Mouse (Mus musculus) stomach, embryonic 14.5 days (tissue): ENCODE measurements around the gene Ermap. TPM values are rescaled to one million over a fixed set of nuclear protein-coding genes. Genes with fewer than 3 reads are reported as not detected.

Source experiments
- ATAC-seq: fragments of 200-750 bp; cut with Nextera tagmentation; 2 replicates; pipeline ENCODE4 v1.8.0; 2017; ENCODE audit warnings: low read depth, moderate TSS enrichment; ENCODE audit not compliant: insufficient number of reproducible peaks, insufficient read depth, low FRiP score
- H3K27ac ChIP-seq: fragments of 300-500 bp; sonication (generic); 2 replicates; pipeline ENCODE4 v1.5.1; 2014; ENCODE audit warnings: mild to moderate bottlenecking, low read length, moderate library complexity, mixed read lengths
- H3K27me3 ChIP-seq: fragments of 300-500 bp; sonication (generic); 2 replicates; pipeline ENCODE4 v1.6.1; 2014; ENCODE audit warnings: low read length, control low read depth, mixed read lengths; ENCODE audit not compliant: control insufficient read depth, insufficient read depth
- H3K36me3 ChIP-seq: fragments of 300-500 bp; sonication (generic); 2 replicates; pipeline ENCODE4 v1.6.1; 2014; ENCODE audit warnings: mild to moderate bottlenecking, control low read depth, low read length, moderate library complexity, mixed read lengths; ENCODE audit not compliant: control insufficient read depth, insufficient read depth
- H3K4me1 ChIP-seq: fragments of 300-500 bp; sonication (generic); 2 replicates; pipeline ENCODE4 v1.6.1; 2014; ENCODE audit warnings: low read length, control low read depth, mixed read lengths; ENCODE audit not compliant: control insufficient read depth, insufficient read depth
- H3K4me2 ChIP-seq: fragments of 300-500 bp; sonication (generic); replicated peaks from 2 replicates; pipeline ENCODE4 v1.6.1; 2014; ENCODE audit warnings: low read depth, low read length, control low read depth
- H3K4me3 ChIP-seq: fragments of 300-500 bp; sonication (generic); 2 replicates; pipeline ENCODE4 v1.5.1; 2014; ENCODE audit warnings: low read depth, low read length, control low read depth
- H3K9ac ChIP-seq: fragments of 300-500 bp; sonication (generic); replicated peaks from 2 replicates; pipeline ENCODE4 v1.6.1; 2014; ENCODE audit warnings: low read depth, mild to moderate bottlenecking, control low read depth, low read length, moderate library complexity, mixed read lengths
- H3K9me3 ChIP-seq: fragments of 300-500 bp; sonication (generic); 2 replicates; pipeline ENCODE4 v1.6.1; 2016; ENCODE audit warnings: low read depth, low read length, control low read depth; ENCODE audit not compliant: control insufficient read depth
- WGBS: fragments of 180-500 bp; shearing (Covaris S2); extraction: QIAGEN DNeasy Blood & Tissue Kit; methylation state at CpG from one replicate; pipeline ENCODE4 v1.1.7; 2014; 5-methylcytosine and 5-hydroxymethylcytosine counted together
- polyA plus RNA-seq: library from polyadenylated mRNA; unstranded; fragments of >200 nt; fragmentation: Nextera tagmentation; extraction: Ambion mirVana; gene quantifications from 2 replicates; pipeline ENCODE4 v1.2.1, GENCODE M21; 2014

The Ermap gene
- polyA plus RNA-seq, 1 experiment from 2014 or later: 1.5 TPM

- Histone ChIP-seq H3K27ac (no peak overlapping the region), H3K4me1 (no peaks in the 10 kb centered on the region), H3K4me3 (no peak overlapping the region), H3K9ac (no peak overlapping the region), H3K9me3 (no peaks in the 10 kb centered on the region), H3K4me2 (no peak overlapping the region), H3K36me3 (peaks cover 43% of the 10 kb centered on the region), H3K27me3 (no peaks in the 10 kb centered on the region)
- 97% methylated on average over 3 of the region's 3 CpGs for WGBS
- no peak for ATAC-seq
These were observed 34.7 kb upstream of the Ermap start for GRCm38 (mm10) chr4:119224534-119224933.

GRCm38 (mm10) chr4:119223696-119224095, 33.9 kb upstream of the Ermap start:
- ATAC-seq: no peak

GRCm38 (mm10) chr4:119218169-119218568, 28.4 kb upstream of the Ermap start, which contains the start of gene Tmem269:
TSS of gene Tmem269 (minus strand) at chr4:119218217.
- Histone ChIP-seq H3K4me2 (no peak within 1 kb of the TSS), H3K9me3 (no peaks in the 10 kb centered on the region), H3K9ac (no peak within 1 kb of the TSS), H3K27ac (no peak within 1 kb of the TSS), H3K4me3 (no peak within 1 kb of the TSS), H3K4me1 (no peaks in the 10 kb centered on the region), H3K27me3 (no peaks in the 10 kb centered on the region), H3K36me3 (no peaks in the 10 kb centered on the region)
- peak; percentile 35; the same call in 1 of the 2 replicates for ATAC-seq
- WGBS: 14% methylated on average over 11 of the region's 11 CpGs

More at GRCm38 (mm10) chr4:119223696-119224095, 33.9 kb upstream of the Ermap start:
- H3K9me3 ChIP-seq: no peaks in the 10 kb centered on the region
- no peak overlapping the region for H3K27ac ChIP-seq
- no peak overlapping the region for H3K4me2 ChIP-seq
- 100% methylated on average over 1 of the region's 1 CpGs for WGBS
- no peak overlapping the region for H3K4me3 ChIP-seq
- no peaks in the 10 kb centered on the region for H3K4me1 ChIP-seq
- H3K36me3 ChIP-seq: peaks cover 43% of the 10 kb centered on the region
- H3K27me3 ChIP-seq: no peaks in the 10 kb centered on the region
- H3K9ac ChIP-seq: no peak overlapping the region

GRCm38 (mm10) chr4:119216667-119217066, 26.9 kb upstream of the Ermap start:
- Histone ChIP-seq H3K9ac (no peak overlapping the region), H3K36me3 (no peaks in the 10 kb centered on the region), H3K9me3 (no peaks in the 10 kb centered on the region), H3K4me3 (no peak overlapping the region), H3K27ac (no peak overlapping the region), H3K4me1 (no peaks in the 10 kb centered on the region), H3K27me3 (no peaks in the 10 kb centered on the region), H3K4me2 (no peak overlapping the region)
- ATAC-seq: no peak
- 65% methylated on average over 8 of the region's 8 CpGs for WGBS

GRCm38 (mm10) chr4:119204672-119205071, 14.9 kb upstream of the Ermap start:
- ATAC-seq: no peak
- WGBS: 18% methylated on average over 8 of the region's 8 CpGs
- Histone ChIP-seq H3K27me3 (no peaks in the 10 kb centered on the region), H3K4me1 (no peaks in the 10 kb centered on the region), H3K9me3 (no peaks in the 10 kb centered on the region), H3K4me2 (no peak overlapping the region), H3K4me3 (no peak overlapping the region), H3K9ac (no peak overlapping the region), H3K27ac (no peak overlapping the region), H3K36me3 (peaks cover 3% of the 10 kb centered on the region; the same call in 1 of the 2 replicates)

GRCm38 (mm10) chr4:119198105-119198504, 8.3 kb upstream of the Ermap start:
- H3K27ac ChIP-seq: no peak overlapping the region
- H3K4me2 ChIP-seq: no peak overlapping the region
- no peaks in the 10 kb centered on the region for H3K9me3 ChIP-seq
- H3K36me3 ChIP-seq: peaks cover 3% of the 10 kb centered on the region; the same call in 1 of the 2 replicates
- 87% methylated on average over 6 of the region's 6 CpGs for WGBS
- no peak overlapping the region for H3K4me3 ChIP-seq
- H3K4me1 ChIP-seq: peaks cover 6% of the 10 kb centered on the region; the same call in 1 of the 2 replicates
- H3K9ac ChIP-seq: no peak overlapping the region
- no peaks in the 10 kb centered on the region for H3K27me3 ChIP-seq
- no peak for ATAC-seq

GRCm38 (mm10) chr4:119195582-119196320, 5.9 kb upstream of the Ermap start:
- H3K27ac ChIP-seq: peak overlapping the region; percentile 67
- no peak for ATAC-seq
- H3K4me2 ChIP-seq: peak overlapping the region; percentile 71
- no peaks in the 10 kb centered on the region for H3K9me3 ChIP-seq
- H3K4me3 ChIP-seq: peak overlapping the region; percentile 87
- H3K4me1 ChIP-seq: peaks cover 6% of the 10 kb centered on the region; the same call in 1 of the 2 replicates
- H3K9ac ChIP-seq: peak overlapping the region; percentile 73
- WGBS: 10% methylated on average over 18 of the region's 18 CpGs
- H3K36me3 ChIP-seq: peaks cover under 1% of the 10 kb centered on the region; the same call in 1 of the 2 replicates
- no peaks in the 10 kb centered on the region for H3K27me3 ChIP-seq

- peak within 1 kb of the TSS; percentile 67 for H3K27ac ChIP-seq
- no peaks in the 10 kb centered on the region for H3K9me3 ChIP-seq
- no peaks in the 10 kb centered on the region for H3K27me3 ChIP-seq
- H3K4me1 ChIP-seq: peaks cover 6% of the 10 kb centered on the region; the same call in 1 of the 2 replicates
- H3K4me2 ChIP-seq: peak within 1 kb of the TSS; percentile 71
- WGBS: 1% methylated on average over 44 of the region's 47 CpGs
- no peaks in the 10 kb centered on the region; the same call in 1 of the 2 replicates for H3K36me3 ChIP-seq
- peak; percentile 91 for ATAC-seq
- H3K9ac ChIP-seq: peak within 1 kb of the TSS; percentile 73
- peak within 1 kb of the TSS; percentile 87 for H3K4me3 ChIP-seq
These were observed 5.2 kb upstream of the Ermap start, which contains the start of gene Svbp for GRCm38 (mm10) chr4:119194909-119195581. TSS of gene Svbp (plus strand) at chr4:119195306.
